Mouse (Mus musculus) heart, adult 2 months (tissue): Measurements from ENCODE around the gene Sh3pxd2b. TPM values are rescaled to one million over a fixed set of nuclear protein-coding genes. Genes with fewer than 3 reads are reported as not detected.

Experiments
- DNase-seq, 2 experiments: peaks; one replicate each; pipeline ENCODE4 v3.0.0; 2021
- H3K27ac ChIP-seq: fragments of 200-600 bp; 2 replicates; pipeline ENCODE4 v1.8.1; 2022
- H3K27me3 ChIP-seq: fragments of 200-500 bp; 2 replicates; pipeline ENCODE4 v1.6.1; 2012; ENCODE audit warnings: mild to moderate bottlenecking, low read length, inconsistent platforms, mixed read lengths; ENCODE audit not compliant: control insufficient read depth, insufficient read depth
- H3K36me3 ChIP-seq: fragments of 200-500 bp; 2 replicates; pipeline ENCODE4 v1.6.1; 2012; ENCODE audit warnings: low read length, inconsistent platforms; ENCODE audit not compliant: control insufficient read depth, insufficient read depth
- H3K4me1 ChIP-seq: fragments of 200-500 bp; 2 replicates; pipeline ENCODE4 v1.6.1; 2011; ENCODE audit warnings: low read length; ENCODE audit not compliant: control insufficient read depth, insufficient read depth
- H3K4me3 ChIP-seq: fragments of 200-600 bp; 2 replicates; pipeline ENCODE4 v1.8.1; 2022
- H3K79me2 ChIP-seq: fragments of 200-500 bp; replicated peaks from 2 replicates; pipeline ENCODE4 v1.6.1; 2012; ENCODE audit warnings: mild to moderate bottlenecking, inconsistent platforms, low read length, moderate library complexity, mixed read lengths; ENCODE audit not compliant: control insufficient read depth, insufficient read depth
- H3K9ac ChIP-seq: fragments of 200-500 bp; 2 replicates; pipeline ENCODE4 v1.6.1; 2012; ENCODE audit warnings: low read depth, mild to moderate bottlenecking, control low read depth, inconsistent platforms, low read length, mixed read lengths
- CTCF ChIP-seq: fragments of 200-600 bp; IDR thresholded peaks from 2 replicates; pipeline ENCODE4 v1.8.1; 2022; ENCODE audit warnings: antibody characterized with exemption, mild to moderate bottlenecking, moderate library complexity
- EP300 ChIP-seq: fragments of 200-500 bp; IDR thresholded peaks from 2 replicates; pipeline ENCODE4 v1.6.1; 2011; ENCODE audit warnings: low read depth, low read length, control low read depth; ENCODE audit not compliant: insufficient read depth
- POLR2A ChIP-seq: fragments of 200-500 bp; IDR thresholded peaks from 2 replicates; pipeline ENCODE4 v1.6.1; 2011; ENCODE audit warnings: mild to moderate bottlenecking, low read depth, low read length, control low read depth; ENCODE audit not compliant: insufficient read depth
- WGBS: fragments of 180-500 bp; shearing (Covaris S2); methylation state at CpG from one replicate; pipeline ENCODE4 v1.1.7; 2018; 5-methylcytosine and 5-hydroxymethylcytosine counted together
- intact Hi-C: fragments of 180-260 bp; cut with DNase I; formaldehyde crosslinking; loops from one replicate; pipeline ENCODE4 v1.15.1; 2025
- polyA plus RNA-seq: library from polyadenylated mRNA; depleted of rRNA; stranded (reverse); fragments of >200 nt; gene quantifications from 2 replicates; pipeline ENCODE4 v1.2.3, GENCODE M21; 2012
- total RNA-seq, 2 experiments: library from RNA; stranded (reverse); gene quantifications; 2 replicates each; pipeline ENCODE4 v1.2.3; 2021

The Sh3pxd2b gene
- total and polyA plus RNA-seq, 3 experiments = 3.2 to 8.5 (median 4.0) TPM

DNA sequence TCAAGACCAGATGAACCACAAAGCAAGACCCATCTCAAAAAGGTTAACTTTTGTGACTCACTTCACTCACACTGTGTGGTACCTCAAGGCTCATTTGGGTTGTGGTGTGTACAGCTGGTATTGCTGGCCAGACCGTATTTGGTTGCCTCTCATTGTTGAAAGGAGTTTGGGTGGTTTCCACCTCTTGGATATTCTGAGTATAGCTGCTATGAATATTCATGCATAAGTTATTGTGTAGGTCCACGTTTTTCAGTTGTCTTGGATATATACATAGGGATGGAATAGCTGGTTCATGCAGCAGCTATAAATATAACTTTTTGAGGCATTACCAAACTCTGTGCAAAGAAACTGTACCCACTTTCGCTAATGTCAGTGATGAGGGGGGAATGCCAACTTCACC, 95.0 kb downstream of the Sh3pxd2b start:
- H3K36me3 ChIP-seq = no peaks in the 10 kb centered on the region
- WGBS = 80% methylated on average over 3 of the region's 3 CpGs
- DNase-seq = no peak
- H3K4me1 ChIP-seq = no peaks in the 10 kb centered on the region
- no peak overlapping the region for H3K27ac ChIP-seq
- H3K4me3 ChIP-seq = no peak overlapping the region
- H3K79me2 ChIP-seq = no peaks in the 10 kb centered on the region
- no peaks in the 10 kb centered on the region for H3K27me3 ChIP-seq
- H3K9ac ChIP-seq = no peak overlapping the region
- TF ChIP-seq EP300 (no peak), CTCF (no peak), POLR2A (no peak)
- intact Hi-C loops = no loop called here

DNA sequence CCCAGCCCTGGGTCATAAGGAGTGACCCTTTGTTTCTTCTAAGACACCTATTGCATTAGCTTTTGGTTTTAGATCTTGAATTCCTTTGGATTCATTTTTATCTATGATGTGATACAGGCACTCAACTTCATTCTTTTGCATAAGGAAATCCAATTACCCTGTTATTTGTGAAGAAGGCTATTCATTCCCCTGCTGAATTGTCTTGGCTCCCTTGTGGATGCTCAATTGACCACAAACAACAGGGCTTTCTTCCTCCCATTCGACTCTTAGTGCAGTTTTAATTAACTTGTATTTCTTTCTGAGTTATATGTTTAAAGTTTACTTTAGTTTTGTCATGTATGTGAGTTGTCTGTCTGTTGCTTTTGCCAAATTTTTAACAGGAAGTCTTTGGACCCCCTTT, 96.6 kb downstream of the Sh3pxd2b start:
- no peaks in the 10 kb centered on the region for H3K36me3 ChIP-seq
- H3K27me3 ChIP-seq = no peaks in the 10 kb centered on the region
- no peak overlapping the region for H3K27ac ChIP-seq
- H3K4me3 ChIP-seq = no peak overlapping the region
- no peak overlapping the region for H3K9ac ChIP-seq
- H3K4me1 ChIP-seq = no peaks in the 10 kb centered on the region
- H3K79me2 ChIP-seq = no peaks in the 10 kb centered on the region
- WGBS = 34% methylated on average over 1 of the region's 1 CpGs
- TF ChIP-seq EP300 (no peak), POLR2A (no peak), CTCF (no peak)
- intact Hi-C loops = no loop called here
- DNase-seq = no peak

DNA sequence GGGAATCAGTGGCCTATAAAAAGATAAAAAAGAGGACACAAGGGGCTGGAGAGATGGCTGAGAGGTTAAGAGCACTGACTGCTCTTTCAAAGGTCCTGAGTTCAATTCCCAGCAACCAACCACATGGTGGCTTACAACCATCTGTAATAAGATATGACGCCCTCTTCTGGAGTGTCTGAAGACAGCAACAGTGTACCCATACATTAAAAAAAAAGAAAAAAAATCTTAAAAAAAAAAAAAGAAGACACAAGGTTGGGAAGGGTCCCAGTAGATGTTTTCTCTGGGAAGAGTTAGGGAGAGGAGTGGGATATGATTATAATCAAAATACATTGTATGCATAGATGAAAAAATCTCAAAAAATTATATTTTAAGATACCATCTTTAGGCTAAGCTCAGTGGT, 97.5 kb downstream of the Sh3pxd2b start:
- Histone ChIP-seq H3K79me2 (no peaks in the 10 kb centered on the region), H3K27me3 (no peaks in the 10 kb centered on the region), H3K4me1 (no peaks in the 10 kb centered on the region), H3K9ac (no peak overlapping the region), H3K36me3 (no peaks in the 10 kb centered on the region), H3K4me3 (no peak overlapping the region), H3K27ac (no peak overlapping the region)
- WGBS = 75% methylated on average over 1 of the region's 1 CpGs
- TF ChIP-seq EP300 = no peak
- no peak for TF ChIP-seq POLR2A
- no peak for TF ChIP-seq CTCF
- DNase-seq = no peak
- intact Hi-C loops = no loop called here

DNA sequence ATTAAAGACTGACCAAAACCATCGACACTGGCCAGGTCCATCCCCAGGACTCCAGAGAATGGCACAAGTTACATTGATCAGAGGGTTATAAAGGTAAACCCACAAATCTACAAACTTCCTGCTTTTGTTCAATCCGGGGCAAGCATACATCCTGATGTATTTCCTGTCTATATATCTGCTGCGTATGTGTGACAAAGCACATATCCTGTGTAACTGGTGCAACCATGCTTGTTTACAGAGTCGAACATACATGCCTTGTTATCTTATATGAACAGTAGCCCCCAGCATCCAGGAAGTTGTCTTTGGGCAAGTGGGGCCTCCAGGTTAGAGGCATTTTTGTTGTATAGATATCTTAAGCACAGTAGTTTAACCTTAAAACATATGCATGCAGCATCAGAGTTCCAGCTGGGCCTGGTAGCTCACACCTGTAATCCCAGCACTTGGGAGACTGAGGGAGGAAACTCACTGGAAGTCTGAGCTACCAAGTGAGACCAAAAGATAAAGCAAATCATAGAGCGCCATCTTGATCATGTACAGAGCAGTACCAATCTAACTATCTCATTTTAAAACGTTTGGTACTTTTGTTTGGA, 98.1 kb downstream of the Sh3pxd2b start:
- DNase-seq = no peak
- no peaks in the 10 kb centered on the region for H3K79me2 ChIP-seq
- no peak overlapping the region for H3K27ac ChIP-seq
- H3K27me3 ChIP-seq = no peaks in the 10 kb centered on the region
- H3K4me1 ChIP-seq = no peaks in the 10 kb centered on the region
- 54% methylated on average over 6 of the region's 6 CpGs for WGBS
- TF ChIP-seq EP300 (no peak), CTCF (no peak), POLR2A (no peak)
- no peak overlapping the region for H3K9ac ChIP-seq
- no peak overlapping the region for H3K4me3 ChIP-seq
- no peaks in the 10 kb centered on the region for H3K36me3 ChIP-seq
- intact Hi-C loops = no loop called here

DNA sequence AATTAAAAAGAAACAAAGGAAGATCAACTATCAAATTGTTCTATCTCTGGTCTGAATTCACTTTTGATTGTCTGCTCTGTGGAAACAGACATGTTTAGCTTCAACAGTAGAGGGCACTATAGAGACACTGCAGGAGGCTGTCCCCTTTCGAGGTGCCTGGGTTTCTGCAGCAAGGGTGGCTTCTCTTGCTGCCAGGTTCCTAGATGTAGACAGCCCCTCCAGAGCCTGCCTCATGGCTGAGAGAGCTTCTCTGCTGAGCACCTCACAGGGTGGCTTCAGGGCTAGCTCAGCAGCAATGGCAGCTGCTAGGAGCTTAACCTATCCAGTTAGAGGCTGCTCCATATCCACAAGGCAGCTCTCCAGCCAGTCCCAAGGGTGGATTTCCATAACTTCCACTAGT, 102.6 kb downstream of the Sh3pxd2b start:
- intact Hi-C loops = loop anchor here (1.0 to 10.0 kb wide), 3 partner anchors 138 to 695 kb away; partner anchors contain the start of gene Fgf18
- DNase-seq = peak; percentile 49 to 56
- WGBS = 0% methylated on average over 1 of the region's 1 CpGs
- Histone ChIP-seq H3K9ac (no peak overlapping the region), H3K27ac (no peak overlapping the region), H3K79me2 (no peaks in the 10 kb centered on the region), H3K36me3 (no peaks in the 10 kb centered on the region), H3K4me1 (no peaks in the 10 kb centered on the region), H3K4me3 (no peak overlapping the region), H3K27me3 (no peaks in the 10 kb centered on the region)
- TF ChIP-seq CTCF = no peak; the same call in 1 of the 2 replicates
- 0 out of 2 replicates have a peak, but pooled peaks have one; percentile 19 for TF ChIP-seq EP300
- no peak for TF ChIP-seq POLR2A

DNA sequence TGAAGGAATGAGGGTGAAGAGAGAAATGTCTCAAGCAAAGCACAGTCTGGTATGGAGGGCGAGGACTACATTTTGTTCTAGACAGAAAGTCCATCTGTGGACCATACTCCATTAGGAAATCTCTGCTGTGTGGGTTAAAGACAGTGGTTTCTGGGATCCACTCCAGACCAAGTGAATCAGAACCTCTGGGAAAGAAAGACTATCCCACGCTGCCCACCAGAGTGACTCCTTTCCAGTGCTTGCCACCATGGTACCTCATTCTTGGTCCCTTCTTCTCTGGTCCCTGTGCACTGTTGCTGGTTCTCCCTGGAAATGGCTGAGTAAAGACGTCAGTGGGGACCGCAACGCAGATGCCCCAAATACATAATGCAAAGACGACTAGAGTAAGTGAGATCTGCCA, 103.7 kb downstream of the Sh3pxd2b start:
- Histone ChIP-seq H3K27me3 (no peaks in the 10 kb centered on the region), H3K4me3 (no peak overlapping the region), H3K27ac (no peak overlapping the region), H3K4me1 (no peaks in the 10 kb centered on the region), H3K9ac (no peak overlapping the region), H3K36me3 (no peaks in the 10 kb centered on the region), H3K79me2 (no peaks in the 10 kb centered on the region)
- no peak for DNase-seq
- TF ChIP-seq CTCF = no peak
- no peak for TF ChIP-seq EP300
- no peak for TF ChIP-seq POLR2A
- 91% methylated on average over 6 of the region's 6 CpGs for WGBS
- intact Hi-C loops = loop anchor here (2.0 to 10.0 kb wide), 2 partner anchors 257 to 693 kb away; partner anchors contain the start of gene Fgf18

DNA sequence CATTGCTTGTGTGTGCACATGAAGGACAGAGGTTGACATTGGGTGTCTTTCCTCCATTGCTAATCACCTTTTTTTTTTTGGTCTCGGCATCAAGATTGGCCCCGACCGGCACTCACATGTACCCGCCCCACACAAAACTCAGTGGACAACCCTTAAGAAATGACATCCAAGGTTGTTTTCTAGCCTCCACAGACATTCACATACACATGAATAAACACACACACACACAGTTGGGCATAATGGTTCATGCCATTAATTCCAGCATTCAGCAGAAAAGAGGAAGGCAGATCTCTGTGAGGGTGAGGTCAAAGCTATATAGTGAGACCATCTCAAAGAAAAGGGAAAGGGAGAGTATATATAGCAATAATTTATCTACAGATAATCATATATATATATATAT, 105.1 kb downstream of the Sh3pxd2b start:
- no peaks in the 10 kb centered on the region; the same call in 1 of the 2 replicates for H3K36me3 ChIP-seq
- H3K9ac ChIP-seq = no peak overlapping the region
- H3K27me3 ChIP-seq = no peaks in the 10 kb centered on the region
- no peaks in the 10 kb centered on the region for H3K79me2 ChIP-seq
- 93% methylated on average over 4 of the region's 4 CpGs for WGBS
- no peak overlapping the region for H3K4me3 ChIP-seq
- H3K4me1 ChIP-seq = no peaks in the 10 kb centered on the region; the same call in none of the 2 replicates
- TF ChIP-seq CTCF = no peak
- no peak for TF ChIP-seq POLR2A
- no peak for TF ChIP-seq EP300
- intact Hi-C loops = loop anchor here (10.0 kb wide), 1 partner anchor 692 kb away; the partner anchor contains the start of gene Fgf18
- H3K27ac ChIP-seq = no peak overlapping the region
- DNase-seq = no peak
